Mouse (Mus musculus) lung, embryonic 16.5 days (tissue): Measurements from ENCODE around the gene Tbxas1. TPM values are rescaled to one million over a fixed set of nuclear protein-coding genes. Genes with fewer than 3 reads are reported as not detected.

Experiments used
- ATAC-seq: fragments of 200-750 bp; cut with Nextera tagmentation; 2 replicates; pipeline ENCODE4 v1.8.0; 2017; ENCODE audit warnings: low read depth, mild to moderate bottlenecking, moderate library complexity
- H3K27ac ChIP-seq: fragments of 300-500 bp; sonication (generic); 2 replicates; pipeline ENCODE4 v1.5.1; 2014; ENCODE audit warnings: mild to moderate bottlenecking, control low read depth, low read length
- H3K27me3 ChIP-seq: fragments of 300-500 bp; sonication (generic); 2 replicates; pipeline ENCODE4 v1.6.1; 2014; ENCODE audit warnings: low read depth, low read length, mixed read lengths; ENCODE audit not compliant: control insufficient read depth, insufficient read depth
- H3K36me3 ChIP-seq: fragments of 300-500 bp; sonication (generic); 2 replicates; pipeline ENCODE4 v1.6.1; 2014; ENCODE audit warnings: low read length; ENCODE audit not compliant: control insufficient read depth, insufficient read depth
- H3K4me1 ChIP-seq: fragments of 300-500 bp; sonication (generic); replicated peaks from 2 replicates; pipeline ENCODE4 v1.6.1; 2014; ENCODE audit warnings: low read length, mixed read lengths; ENCODE audit not compliant: control insufficient read depth, insufficient read depth
- H3K4me2 ChIP-seq: fragments of 300-500 bp; sonication (generic); 2 replicates; pipeline ENCODE4 v1.6.1; 2014; ENCODE audit warnings: low read depth, low read length, control low read depth
- H3K4me3 ChIP-seq: fragments of 300-500 bp; sonication (generic); 2 replicates; pipeline ENCODE4 v1.5.1; 2014; ENCODE audit warnings: mild to moderate bottlenecking, low read length, control low read depth
- H3K9ac ChIP-seq: fragments of 300-500 bp; sonication (generic); 2 replicates; pipeline ENCODE4 v1.6.1; 2014; ENCODE audit warnings: low read length, control low read depth
- H3K9me3 ChIP-seq: fragments of 300-500 bp; sonication (generic); 2 replicates; pipeline ENCODE4 v1.6.1; 2016; ENCODE audit warnings: low read length; ENCODE audit not compliant: control insufficient read depth
- WGBS: fragments of 180-500 bp; shearing (Covaris S2); extraction: QIAGEN DNeasy Blood & Tissue Kit; methylation state at CpG from one replicate; pipeline ENCODE4 v1.1.7; 2014; 5-methylcytosine and 5-hydroxymethylcytosine counted together
- polyA plus RNA-seq: library from polyadenylated mRNA; unstranded; fragments of >200 nt; fragmentation: Nextera tagmentation; extraction: Ambion mirVana; gene quantifications from 2 replicates; pipeline ENCODE4 v1.2.1, GENCODE M21; 2015

Gene Tbxas1
- polyA plus RNA-seq, 1 experiment from 2014 or later: 3.9 TPM

- no peak overlapping the region for H3K4me3 ChIP-seq
- ATAC-seq: no peak
- no peaks in the 10 kb centered on the region for H3K36me3 ChIP-seq
- H3K4me1 ChIP-seq: peaks cover 22% of the 10 kb centered on the region; the same call in 1 of the 2 replicates
- no peaks in the 10 kb centered on the region for H3K9me3 ChIP-seq
- no peak overlapping the region for H3K27ac ChIP-seq
- WGBS: 39% methylated on average over 17 of the region's 17 CpGs
- H3K4me2 ChIP-seq: no peak overlapping the region
- no peaks in the 10 kb centered on the region for H3K27me3 ChIP-seq
- H3K9ac ChIP-seq: no peak overlapping the region
These were observed 46.0 kb downstream of the Tbxas1 start for GRCm38 (mm10) chr6:38921095-38921809.

- H3K4me3 ChIP-seq: no peak overlapping the region
- ATAC-seq: no peak
- H3K4me1 ChIP-seq: peaks cover 22% of the 10 kb centered on the region; the same call in 1 of the 2 replicates
- 77% methylated on average over 8 of the region's 8 CpGs for WGBS
- H3K27ac ChIP-seq: no peak overlapping the region
- no peaks in the 10 kb centered on the region for H3K27me3 ChIP-seq
- H3K4me2 ChIP-seq: no peak overlapping the region
- no peak overlapping the region for H3K9ac ChIP-seq
- H3K36me3 ChIP-seq: no peaks in the 10 kb centered on the region
- no peaks in the 10 kb centered on the region for H3K9me3 ChIP-seq
These were observed 46.6 kb downstream of the Tbxas1 start for GRCm38 (mm10) chr6:38921810-38922116.

- H3K27ac ChIP-seq: peak overlapping the region; percentile 31
- 46% methylated on average over 2 of the region's 2 CpGs for WGBS
- H3K4me3 ChIP-seq: no peak overlapping the region
- H3K27me3 ChIP-seq: no peaks in the 10 kb centered on the region
- no peak overlapping the region for H3K4me2 ChIP-seq
- no peaks in the 10 kb centered on the region for H3K9me3 ChIP-seq
- no peak overlapping the region for H3K9ac ChIP-seq
- peaks cover 19% of the 10 kb centered on the region; the same call in 1 of the 2 replicates for H3K4me1 ChIP-seq
- ATAC-seq: no peak
- H3K36me3 ChIP-seq: no peaks in the 10 kb centered on the region
These were observed 47.3 kb downstream of the Tbxas1 start for GRCm38 (mm10) chr6:38922517-38922916.

GRCm38 (mm10) chr6:38923450-38923849 is 48.2 kb downstream of the Tbxas1 start:
- no peaks in the 10 kb centered on the region for H3K9me3 ChIP-seq
- WGBS: 60% methylated on average over 4 of the region's 4 CpGs

GRCm38 (mm10) chr6:38923870-38924817 is 48.9 kb downstream of the Tbxas1 start:
- Histone ChIP-seq H3K9me3 (no peaks in the 10 kb centered on the region), H3K4me3 (no peak overlapping the region), H3K9ac (no peak overlapping the region), H3K36me3 (no peaks in the 10 kb centered on the region), H3K4me1 (peaks cover 8% of the 10 kb centered on the region; the same call in 1 of the 2 replicates), H3K4me2 (no peak overlapping the region), H3K27ac (peak overlapping the region; percentile 68), H3K27me3 (no peaks in the 10 kb centered on the region)
- peak; percentile 85 for ATAC-seq
- 70% methylated on average over 18 of the region's 18 CpGs for WGBS

More at GRCm38 (mm10) chr6:38923450-38923849, 48.2 kb downstream of the Tbxas1 start:
- H3K4me3 ChIP-seq: no peak overlapping the region
- no peak overlapping the region for H3K9ac ChIP-seq
- H3K27me3 ChIP-seq: no peaks in the 10 kb centered on the region
- H3K27ac ChIP-seq: peak overlapping the region; percentile 68
- ATAC-seq: no peak
- peaks cover 13% of the 10 kb centered on the region; the same call in 1 of the 2 replicates for H3K4me1 ChIP-seq
- H3K4me2 ChIP-seq: no peak overlapping the region
- no peaks in the 10 kb centered on the region for H3K36me3 ChIP-seq

GRCm38 (mm10) chr6:38925719-38926118 is 50.5 kb downstream of the Tbxas1 start:
- 61% methylated on average over 7 of the region's 7 CpGs for WGBS
- Histone ChIP-seq H3K27ac (no peak overlapping the region), H3K4me3 (0 out of 2 replicates have a peak overlapping the region, but pooled peaks have one; percentile 4), H3K27me3 (no peaks in the 10 kb centered on the region), H3K4me1 (peaks cover 6% of the 10 kb centered on the region; the same call in 1 of the 2 replicates), H3K9ac (no peak overlapping the region), H3K4me2 (peak overlapping the region; percentile 23; the same call in 1 of the 2 replicates), H3K9me3 (no peaks in the 10 kb centered on the region), H3K36me3 (no peaks in the 10 kb centered on the region)
- ATAC-seq: no peak

- ATAC-seq: no peak; the same call in 1 of the 2 replicates
- H3K27ac ChIP-seq: no peak overlapping the region
- H3K4me2 ChIP-seq: peak overlapping the region; percentile 23
- no peaks in the 10 kb centered on the region for H3K27me3 ChIP-seq
- WGBS: 52% methylated on average over 28 of the region's 28 CpGs
- H3K36me3 ChIP-seq: no peaks in the 10 kb centered on the region
- H3K9ac ChIP-seq: no peak overlapping the region
- peak overlapping the region; percentile 12; the same call in 1 of the 2 replicates for H3K4me3 ChIP-seq
- H3K9me3 ChIP-seq: no peaks in the 10 kb centered on the region
- peaks cover 2% of the 10 kb centered on the region; the same call in 1 of the 2 replicates for H3K4me1 ChIP-seq
These were observed 51.1 kb downstream of the Tbxas1 start for GRCm38 (mm10) chr6:38926135-38926962.

- H3K4me1 ChIP-seq: peaks cover 2% of the 10 kb centered on the region; the same call in 1 of the 2 replicates
- H3K4me3 ChIP-seq: no peak overlapping the region
- no peak overlapping the region for H3K9ac ChIP-seq
- whole genome bisulfite sequencing: 46% methylated on average over 13 of the region's 13 CpGs
- no peaks in the 10 kb centered on the region for H3K36me3 ChIP-seq
- no peaks in the 10 kb centered on the region for H3K27me3 ChIP-seq
- H3K27ac ChIP-seq: no peak overlapping the region
- no peak for ATAC-seq
- H3K4me2 ChIP-seq: no peak overlapping the region
- no peaks in the 10 kb centered on the region for H3K9me3 ChIP-seq
These were observed 51.8 kb downstream of the Tbxas1 start for GRCm38 (mm10) chr6:38926963-38927361.
